Mouse (Mus musculus) megakaryocyte, embryonic 14.5 days (primary cell): ENCODE measurements around the gene Rasa1.

Source experiments
- FLI1 ChIP-seq: IDR thresholded peaks from 2 replicates; pipeline ENCODE4 v1.6.1; 2012; ENCODE audit warnings: low read length, inconsistent platforms, mixed read lengths
- GATA1 ChIP-seq: IDR thresholded peaks from 3 replicates; pipeline ENCODE4 v1.6.1; 2012; ENCODE audit warnings: mixed read lengths, low read length, inconsistent platforms, borderline replicate concordance

- TF ChIP-seq GATA1 (no peak), FLI1 (no peak)
These were observed 99.2 kb downstream of the Rasa1 start for GRCm38 (mm10) chr13:85189644-85190121.
